25 mouse cellular contexts compared by ENCODE assay signal in the genomic region with DNA sequence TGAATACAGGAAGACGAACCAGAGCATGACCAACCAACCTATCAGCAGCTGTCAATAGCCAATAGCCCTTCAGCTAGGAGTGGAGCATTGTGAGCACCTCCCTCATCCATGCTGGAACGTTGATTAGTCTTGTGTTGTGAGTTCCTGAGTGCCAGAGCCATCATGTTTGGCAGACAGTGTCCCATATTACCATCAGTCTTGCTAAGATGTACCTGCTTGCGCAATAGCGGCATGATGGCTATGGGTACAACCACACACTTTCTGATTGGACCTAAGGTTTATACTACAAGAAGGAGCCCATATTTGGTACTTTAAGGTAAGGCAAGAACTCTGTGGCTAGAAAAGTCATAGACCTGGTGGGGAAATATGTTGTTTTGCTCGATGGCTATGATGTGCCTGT. TPM values are rescaled to one million over a fixed set of nuclear protein-coding genes. Genes with fewer than 3 reads are reported as not detected.
DNase-seq lines count a peak whose midpoint lies in the region; ATAC-seq and TF ChIP-seq lines count a peak whose summit lies in the region.
"Had no signal": no experiment of that assay in that cellular context is flagged by ENCODE, and none has a peak within 500 bp of the region (broad histone marks: within the 10 kb centered on the region; RNA-seq: fewer than 3 reads in every experiment).

No protein-coding gene starts in this region.

- ATAC-seq in heart, embryonic 15.5 days (replicated peaks; ENCODE audit: insufficient number of reproducible peaks, insufficient read depth, low FRiP score, low read depth): no peak
- ATAC-seq in heart, postnatal 0 days (ENCODE audit: insufficient read depth, low read depth): no peak
- ATAC-seq in liver, postnatal 0 days: peak; percentile 64
- ATAC-seq: forebrain, embryonic 14.5 days had no signal

- no peaks in the 10 kb centered on the region for H3K36me3 ChIP-seq in heart, embryonic 15.5 days
- no peaks in the 10 kb centered on the region for H3K36me3 ChIP-seq in heart, postnatal 0 days (replicated peaks; ENCODE audit: control insufficient read depth, insufficient read depth, low read length)
- H3K36me3 ChIP-seq in liver, postnatal 0 days (replicated peaks; ENCODE audit: insufficient read depth, low read length): no peaks in the 10 kb centered on the region
- H3K36me3 ChIP-seq: embryonic facial prominence, embryonic 13.5 days; embryonic facial prominence, embryonic 15.5 days; forebrain, embryonic 12.5 days had no signal

- no peak overlapping the region for H3K4me3 ChIP-seq in heart, embryonic 15.5 days
- H3K4me3 ChIP-seq in heart, postnatal 0 days (ENCODE audit: low read depth, low read length): no peak overlapping the region
- H3K4me3 ChIP-seq in liver, postnatal 0 days (ENCODE audit: low read depth, low read length): no peak overlapping the region
- H3K4me3 ChIP-seq: embryonic facial prominence, embryonic 13.5 days; embryonic facial prominence, embryonic 15.5 days; erythroblast, embryonic 14.5 days; forebrain, embryonic 10.5 days; forebrain, embryonic 12.5 days had no signal

- H3K4me2 ChIP-seq in heart, embryonic 15.5 days: no peak overlapping the region
- no peak overlapping the region for H3K4me2 ChIP-seq in heart, postnatal 0 days (ENCODE audit: low read depth, low read length)
- no peak overlapping the region for H3K4me2 ChIP-seq in liver, postnatal 0 days (ENCODE audit: low read depth, low read length)
- H3K4me2 ChIP-seq: embryonic facial prominence, embryonic 13.5 days; embryonic facial prominence, embryonic 15.5 days; forebrain, embryonic 12.5 days had no signal

- peak overlapping the region; percentile 88; the same call in 1 of the 2 replicates for H3K27ac ChIP-seq in heart, embryonic 15.5 days
- H3K27ac ChIP-seq in heart, postnatal 0 days (ENCODE audit: low read depth): peak overlapping the region; percentile 98
- H3K27ac ChIP-seq in liver, postnatal 0 days (ENCODE audit: low read depth): peak overlapping the region; percentile 55
- H3K27ac ChIP-seq: embryonic facial prominence, embryonic 13.5 days; embryonic facial prominence, embryonic 15.5 days; forebrain, embryonic 10.5 days; forebrain, embryonic 12.5 days had no signal

- no peak for TF ChIP-seq EP300 in heart, postnatal 0 days (IDR thresholded peaks at IDR 0.05; ENCODE audit: low read depth)
- TF ChIP-seq EP300 in liver, postnatal 0 days (IDR thresholded peaks at IDR 0.05; ENCODE audit: low read depth): no peak

- peak; percentile 27 for DNase-seq in heart, adult 11 months
- DNase-seq in heart, postnatal 4 days: no peak
- DNase-seq in heart, adult 8-10 months (ENCODE audit: low spot score): no peak
- no peak for DNase-seq in heart, postnatal 0 days (ENCODE audit: low spot score)
- no peak for DNase-seq in heart, adult 18-20 months
- no peak for DNase-seq in liver, postnatal 0 days
- DNase-seq in liver: no peak
- DNase-seq: adrenal gland, adult 2 months; adrenal gland, postnatal 10 days; adrenal gland, postnatal 25 days; B cell, adult 2 months; cerebellum, adult 11 months; cerebellum, adult 18-20 months; cerebellum, adult 8-10 months; cerebellum, adult 9-11 months; cerebellum, postnatal 14 days; cerebellum, postnatal 36 days; embryo, embryonic 11 days had no signal

- no peaks in the 10 kb centered on the region for H3K9me3 ChIP-seq in heart, embryonic 15.5 days (replicated peaks)
- no peaks in the 10 kb centered on the region for H3K9me3 ChIP-seq in heart, postnatal 0 days (replicated peaks; ENCODE audit: control insufficient read depth, low read length)
- no peaks in the 10 kb centered on the region for H3K9me3 ChIP-seq in liver, postnatal 0 days (ENCODE audit: low read length)
- H3K9me3 ChIP-seq: embryonic facial prominence, embryonic 13.5 days; embryonic facial prominence, embryonic 15.5 days; forebrain, embryonic 12.5 days had no signal

- peaks cover 27% of the 10 kb centered on the region for H3K4me1 ChIP-seq in heart, embryonic 15.5 days (replicated peaks)
- H3K4me1 ChIP-seq in heart, postnatal 0 days (ENCODE audit: control insufficient read depth, insufficient read depth): peaks cover 18% of the 10 kb centered on the region
- peaks cover 18% of the 10 kb centered on the region; the same call in 1 of the 2 replicates for H3K4me1 ChIP-seq in liver, postnatal 0 days (ENCODE audit: insufficient read depth)
- H3K4me1 ChIP-seq: embryonic facial prominence, embryonic 13.5 days; embryonic facial prominence, embryonic 15.5 days; forebrain, embryonic 10.5 days; forebrain, embryonic 12.5 days had no signal

- H3K27me3 ChIP-seq in heart, embryonic 15.5 days: no peaks in the 10 kb centered on the region
- H3K27me3 ChIP-seq in heart, postnatal 0 days (ENCODE audit: control insufficient read depth, insufficient read depth, low read length): no peaks in the 10 kb centered on the region
- no peaks in the 10 kb centered on the region for H3K27me3 ChIP-seq in liver, postnatal 0 days (ENCODE audit: insufficient read depth, low read length)
- H3K27me3 ChIP-seq: embryonic facial prominence, embryonic 13.5 days; embryonic facial prominence, embryonic 15.5 days; forebrain, embryonic 12.5 days had no signal

- 93% methylated on average over 5 of the region's 5 CpGs for WGBS in heart, embryonic 15.5 days
- WGBS in heart, postnatal 0 days: 93% methylated on average over 5 of the region's 5 CpGs
- whole genome bisulfite sequencing in liver, postnatal 0 days (ENCODE audit: insufficient replicate concordance): 79% methylated on average over 5 of the region's 5 CpGs

- H3K9ac ChIP-seq in heart, embryonic 15.5 days: no peak overlapping the region
- H3K9ac ChIP-seq in heart, postnatal 0 days (replicated peaks; ENCODE audit: low read depth, low read length): no peak overlapping the region
- H3K9ac ChIP-seq in liver, postnatal 0 days (replicated peaks): no peak overlapping the region
- H3K9ac ChIP-seq: embryonic facial prominence, embryonic 13.5 days; embryonic facial prominence, embryonic 15.5 days; forebrain, embryonic 12.5 days had no signal

- TF ChIP-seq CTCF in heart, postnatal 0 days (IDR thresholded peaks at IDR 0.05; ENCODE audit: low read depth): no peak
- TF ChIP-seq CTCF in liver, postnatal 0 days (IDR thresholded peaks at IDR 0.05; ENCODE audit: low read depth): no peak

RNA-seq across cellular contexts. Expression of gene Eef1a1, which starts 22.8 kb away (rescaled TPM):
- 1,000 to 10,000 TPM; 4,503 to 4,597 TPM for total RNA-seq in heart, postnatal 4 days (2021)
- polyA plus RNA-seq in heart, embryonic 15.5 days (2015; fragmentation: Nextera tagmentation; extraction: Ambion mirVana): 2,802 and 3,192 TPM in 2 replicates
- total RNA-seq in heart, adult 8-10 months (2022): 100 to 1,000 TPM; 830 to 950 (median 884) TPM
- 7,011 and 7,051 TPM in 2 replicates for total RNA-seq in heart, postnatal 0 days (2014; rRNA removed; ENCODE audit: low replicate concordance)
- polyA plus RNA-seq in heart, postnatal 0 days (2015; fragmentation: Nextera tagmentation; extraction: Ambion mirVana): 2,146 and 2,221 TPM in 2 replicates
- total RNA-seq in heart, adult 18-20 months (2021): 1,000 to 10,000 TPM in 1 of 2 experiments, 100 to 1,000 TPM in 1; 994 to 1,266 TPM
- polyA plus RNA-seq in liver, postnatal 0 days (2015; fragmentation: Nextera tagmentation; extraction: Ambion mirVana): 1,946 and 1,972 TPM in 2 replicates
